In genomic region chr4:23433606-23434005, GRCm38 (mm10) we compare ENCODE assay signal across 27 mouse cellular contexts.
"Had no signal": no experiment of that assay in that cellular context is flagged by ENCODE, and none has a peak within 500 bp of the region (broad histone marks: within the 10 kb centered on the region; RNA-seq: fewer than 3 reads in every experiment).

No protein-coding gene starts in this region.

- DNase-seq: cerebellum, adult 9-11 months; cerebellum, postnatal 10 days; cerebellum, postnatal 14 days; cerebellum, postnatal 25 days; cerebellum, postnatal 36 days; embryo, embryonic 11 days; forebrain, postnatal 0 days; gastrocnemius, adult 2 months; gastrocnemius, postnatal 10 days; gastrocnemius, postnatal 14 days; gastrocnemius, postnatal 25 days; gastrocnemius, postnatal 36 days; heart, adult 11 months; heart, adult 18-20 months; heart, adult 2 months had no signal

- H3K4me1 ChIP-seq: embryonic facial prominence, embryonic 10.5 days; embryonic facial prominence, embryonic 12.5 days; embryonic facial prominence, embryonic 13.5 days; embryonic facial prominence, embryonic 15.5 days; forebrain, embryonic 10.5 days; forebrain, embryonic 12.5 days; forebrain, embryonic 13.5 days; forebrain, embryonic 15.5 days; heart, embryonic 10.5 days had no signal

- H3K9ac ChIP-seq: embryonic facial prominence, embryonic 12.5 days; embryonic facial prominence, embryonic 13.5 days; embryonic facial prominence, embryonic 15.5 days; forebrain, embryonic 12.5 days; forebrain, embryonic 13.5 days; forebrain, embryonic 15.5 days; forebrain, postnatal 0 days had no signal

- H3K9me3 ChIP-seq: embryonic facial prominence, embryonic 10.5 days; embryonic facial prominence, embryonic 12.5 days; embryonic facial prominence, embryonic 13.5 days; embryonic facial prominence, embryonic 15.5 days; forebrain, embryonic 10.5 days; forebrain, embryonic 12.5 days; forebrain, embryonic 13.5 days; forebrain, embryonic 15.5 days; heart, embryonic 10.5 days had no signal

- H3K4me3 ChIP-seq: embryonic facial prominence, embryonic 10.5 days; embryonic facial prominence, embryonic 12.5 days; embryonic facial prominence, embryonic 13.5 days; embryonic facial prominence, embryonic 15.5 days; erythroblast, embryonic 14.5 days; forebrain, embryonic 10.5 days; forebrain, embryonic 12.5 days; forebrain, embryonic 13.5 days; forebrain, embryonic 15.5 days; gastrocnemius, adult 2 months; heart, adult 2 months; heart, embryonic 10.5 days had no signal

- H3K27me3 ChIP-seq: embryonic facial prominence, embryonic 12.5 days; embryonic facial prominence, embryonic 13.5 days; embryonic facial prominence, embryonic 15.5 days; forebrain, embryonic 12.5 days; forebrain, embryonic 13.5 days; forebrain, embryonic 15.5 days had no signal

- H3K36me3 ChIP-seq: embryonic facial prominence, embryonic 10.5 days; embryonic facial prominence, embryonic 12.5 days; embryonic facial prominence, embryonic 13.5 days; embryonic facial prominence, embryonic 15.5 days; forebrain, embryonic 10.5 days; forebrain, embryonic 12.5 days; forebrain, embryonic 15.5 days; heart, embryonic 10.5 days had no signal

- ATAC-seq: forebrain, embryonic 13.5 days; forebrain, embryonic 14.5 days; forebrain, embryonic 15.5 days; forebrain, embryonic 16.5 days; forebrain, postnatal 0 days had no signal

- H3K27ac ChIP-seq: embryonic facial prominence, embryonic 10.5 days; embryonic facial prominence, embryonic 12.5 days; embryonic facial prominence, embryonic 13.5 days; embryonic facial prominence, embryonic 15.5 days; forebrain, embryonic 10.5 days; forebrain, embryonic 12.5 days; forebrain, embryonic 13.5 days; forebrain, embryonic 15.5 days; gastrocnemius, adult 2 months; heart, adult 2 months; heart, embryonic 10.5 days had no signal

- H3K4me2 ChIP-seq: embryonic facial prominence, embryonic 12.5 days; embryonic facial prominence, embryonic 13.5 days; embryonic facial prominence, embryonic 15.5 days; forebrain, embryonic 12.5 days; forebrain, embryonic 13.5 days; forebrain, embryonic 15.5 days had no signal
